Mouse (Mus musculus): ENCODE measurements around the gene Tmprss13.

The Tmprss13 gene

DNA sequence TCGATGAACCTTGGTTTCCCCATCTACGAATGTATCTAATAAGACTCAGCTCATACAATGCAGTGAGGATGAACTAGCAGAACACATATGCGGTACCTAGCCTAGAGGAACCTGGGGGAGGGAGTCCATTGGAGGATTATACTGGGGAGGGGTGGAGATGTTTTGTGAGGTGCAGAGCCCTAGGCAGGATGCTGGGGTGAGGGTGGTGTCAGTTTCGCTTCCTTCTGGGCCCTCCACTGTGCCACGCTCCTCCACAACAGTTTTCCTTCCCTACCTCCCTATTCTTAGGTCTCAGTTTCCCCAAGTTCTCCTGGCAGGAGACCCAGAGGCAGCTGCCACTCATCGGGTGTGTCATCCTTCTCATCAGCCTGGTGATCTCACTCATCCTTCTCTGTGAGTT lies 10.7 kb downstream of the Tmprss13 start:
- DNase-seq (ENCODE audit: low spot score in 2 of 2) = no peak

DNA sequence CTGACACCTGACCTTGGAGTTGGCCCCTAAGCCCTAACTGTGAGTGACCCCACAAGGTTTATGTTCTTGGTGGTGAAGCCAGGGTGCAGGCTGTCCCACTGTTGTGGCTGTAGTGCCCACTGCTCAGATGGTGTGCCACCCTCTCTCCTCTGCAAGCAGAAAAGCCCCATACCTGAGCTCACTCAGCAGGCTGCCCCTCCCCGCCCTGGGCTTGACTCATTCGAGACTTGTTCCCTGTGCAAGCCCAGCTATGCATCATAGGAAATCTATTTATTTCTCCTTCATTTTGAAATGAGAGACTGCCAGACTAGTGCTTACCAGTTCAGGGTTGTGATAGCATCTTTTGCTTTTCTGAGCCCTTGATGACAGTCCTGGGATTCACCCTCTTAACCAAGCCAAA lies 18.5 kb downstream of the Tmprss13 start:
- DNase-seq (ENCODE audit: low spot score in 2 of 2) = no peak

DNA sequence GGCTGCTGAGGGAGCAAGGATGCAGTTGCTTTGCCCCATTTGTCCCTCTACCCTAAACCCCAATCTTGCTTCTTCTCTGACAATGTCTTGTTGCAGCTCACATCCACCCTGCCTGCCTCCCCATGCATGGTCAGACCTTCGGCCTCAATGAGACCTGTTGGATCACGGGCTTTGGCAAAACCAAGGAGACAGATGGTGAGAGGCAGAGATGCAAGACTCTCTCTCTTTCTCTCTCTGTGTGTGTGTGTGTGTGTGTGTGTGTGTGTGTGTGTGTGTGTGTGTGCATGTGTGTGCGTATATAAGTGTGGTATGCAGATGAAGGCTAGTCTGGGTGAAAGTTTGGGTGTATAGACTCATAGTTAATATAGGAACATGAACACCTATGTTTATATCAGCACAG lies 24.2 kb downstream of the Tmprss13 start:
- no peak for DNase-seq (ENCODE audit: low spot score in 2 of 2)

DNA sequence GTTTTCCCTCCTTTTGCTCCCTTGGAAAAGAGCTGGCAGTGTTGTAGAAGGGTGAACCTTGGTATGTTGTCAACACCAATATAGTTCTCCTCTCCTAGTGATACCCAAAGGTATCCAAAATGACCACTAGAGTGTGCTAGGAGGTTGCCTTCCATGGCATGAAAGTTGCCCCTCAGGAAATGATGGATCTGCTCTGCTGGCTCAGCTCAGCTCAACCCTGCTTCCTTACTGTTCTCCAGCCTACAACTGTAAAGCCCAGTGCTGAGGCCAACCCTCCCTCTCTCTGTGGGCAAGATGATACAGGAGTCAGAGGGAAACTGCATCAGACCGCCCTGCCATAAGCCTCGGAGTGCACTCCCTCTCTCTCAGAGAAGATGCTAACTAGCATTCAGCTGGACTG lies 26.6 kb downstream of the Tmprss13 start:
- no peak for DNase-seq (ENCODE audit: low spot score in 2 of 2)

DNA sequence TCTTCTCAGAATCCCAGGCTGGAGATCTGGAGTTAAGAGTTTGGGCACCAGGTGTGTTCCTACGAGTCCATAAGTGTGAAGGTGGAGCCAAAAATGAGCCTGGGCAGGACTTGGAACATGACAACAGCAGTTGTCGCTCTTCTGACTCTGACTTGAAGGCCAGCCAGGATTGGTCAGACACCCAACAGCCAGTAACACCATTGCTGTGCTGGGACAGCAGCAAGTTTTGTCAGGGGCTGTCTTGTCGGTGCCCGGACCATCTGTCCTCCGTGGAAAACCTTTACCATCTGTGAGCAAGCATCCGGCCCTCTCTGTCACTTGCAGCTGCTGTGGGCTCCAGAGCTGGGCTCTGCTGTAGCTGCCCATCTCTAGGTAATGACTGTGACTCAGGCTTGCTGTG lies 27.4 kb downstream of the Tmprss13 start:
- no peak for DNase-seq (ENCODE audit: low spot score in 2 of 2)

DNA sequence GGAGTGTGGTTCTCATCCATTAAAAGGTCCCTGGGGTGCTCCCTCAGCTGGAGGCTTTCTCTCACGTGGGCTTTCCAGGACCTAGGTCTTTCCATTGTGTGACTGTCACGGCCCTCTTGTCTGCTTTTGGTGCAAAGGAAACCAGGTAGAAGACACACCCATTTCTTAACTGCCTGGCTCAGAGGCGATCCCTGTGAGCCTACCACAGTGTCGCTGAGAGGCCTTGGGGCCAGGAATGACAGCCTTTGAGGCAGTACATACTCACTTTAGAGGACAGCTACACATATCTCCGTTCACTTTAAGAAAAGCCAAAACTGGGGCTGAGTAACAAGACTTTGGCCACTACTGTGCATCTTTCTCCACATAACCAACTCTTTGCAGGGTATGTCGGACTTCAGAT lies 29.7 kb downstream of the Tmprss13 start:
- DNase-seq (ENCODE audit: low spot score in 2 of 2) = no peak

DNA sequence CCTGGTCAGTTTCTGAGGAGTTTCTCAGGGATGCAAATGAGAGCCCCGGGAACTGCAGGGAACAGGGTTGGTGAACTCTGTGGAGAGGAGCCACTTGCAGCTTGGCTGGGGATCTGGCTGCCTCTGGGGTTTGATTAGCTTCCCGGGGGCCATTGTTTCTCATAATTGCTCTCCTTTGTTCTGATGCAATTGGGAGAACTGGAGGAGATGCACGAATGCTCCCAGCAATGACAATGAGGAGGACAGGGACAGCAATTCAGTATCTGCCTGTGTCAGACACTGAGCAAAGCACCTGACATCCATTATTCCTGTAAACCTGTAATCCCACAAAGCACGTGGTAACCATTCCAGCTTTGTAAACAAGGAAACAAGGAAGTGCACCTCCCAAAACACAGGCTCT lies 30.3 kb downstream of the Tmprss13 start:
- no peak for DNase-seq (ENCODE audit: low spot score in 2 of 2)

DNA sequence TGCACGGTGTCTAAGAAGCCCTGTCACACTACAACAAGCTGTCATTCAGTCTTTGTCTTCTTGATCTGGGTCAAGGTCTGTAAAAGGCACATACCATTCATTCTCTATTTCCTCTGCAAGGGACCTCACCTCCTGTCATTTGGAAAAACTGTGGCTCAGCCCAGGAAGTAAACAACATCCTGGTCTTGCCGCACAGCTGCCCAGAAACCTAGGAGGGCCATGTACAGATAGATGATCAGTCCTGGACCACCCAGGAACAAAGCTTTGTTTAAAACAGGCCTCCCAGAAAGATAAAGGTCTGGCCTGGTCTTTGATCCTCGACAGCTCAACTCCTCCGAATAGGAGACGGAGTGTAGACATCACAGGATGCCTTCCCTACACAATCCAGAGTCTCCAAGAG lies 31.0 kb downstream of the Tmprss13 start:
- no peak for DNase-seq (ENCODE audit: low spot score in 2 of 2)

DNA sequence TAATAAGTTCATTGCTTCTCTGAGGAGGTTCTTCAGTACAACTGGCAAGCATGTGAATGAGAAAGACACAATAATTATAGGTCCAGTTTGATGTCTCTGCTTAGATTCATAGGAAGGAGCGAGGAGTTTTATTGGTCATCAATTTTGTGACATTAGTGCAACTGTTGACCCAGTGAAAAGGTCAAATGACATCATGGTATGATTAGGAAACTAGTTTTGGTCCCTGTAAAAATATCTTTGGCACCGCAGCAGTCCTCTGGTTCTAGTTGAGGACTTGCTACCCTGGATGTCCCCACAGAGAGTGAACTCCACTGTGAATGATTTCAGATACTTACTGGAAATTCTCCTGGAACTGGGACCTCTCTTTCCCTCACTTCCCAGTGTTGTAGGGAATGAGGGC lies 36.3 kb downstream of the Tmprss13 start:
- DNase-seq (ENCODE audit: low spot score in 2 of 2) = no peak

DNA sequence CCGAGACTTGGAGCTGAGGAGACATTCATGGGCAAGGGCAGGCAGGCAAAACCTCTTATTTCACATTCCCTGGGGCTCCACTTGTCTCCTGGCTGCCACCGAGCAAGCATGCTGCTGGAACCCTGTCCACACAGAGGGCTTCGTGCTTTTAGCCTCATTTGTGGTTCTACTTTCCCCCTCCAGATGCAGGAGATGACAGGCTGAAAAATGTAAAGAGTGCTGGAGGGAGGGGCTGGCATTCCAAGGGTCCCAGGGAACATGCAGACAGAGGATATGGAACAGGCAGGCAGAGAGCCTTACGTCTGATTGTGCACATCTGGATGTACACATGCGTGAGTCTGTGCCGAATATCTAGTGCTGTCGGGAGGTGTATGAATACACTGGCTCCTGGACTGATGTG lies 39.5 kb downstream of the Tmprss13 start:
- no peak for DNase-seq (ENCODE audit: low spot score in 2 of 2)

DNA sequence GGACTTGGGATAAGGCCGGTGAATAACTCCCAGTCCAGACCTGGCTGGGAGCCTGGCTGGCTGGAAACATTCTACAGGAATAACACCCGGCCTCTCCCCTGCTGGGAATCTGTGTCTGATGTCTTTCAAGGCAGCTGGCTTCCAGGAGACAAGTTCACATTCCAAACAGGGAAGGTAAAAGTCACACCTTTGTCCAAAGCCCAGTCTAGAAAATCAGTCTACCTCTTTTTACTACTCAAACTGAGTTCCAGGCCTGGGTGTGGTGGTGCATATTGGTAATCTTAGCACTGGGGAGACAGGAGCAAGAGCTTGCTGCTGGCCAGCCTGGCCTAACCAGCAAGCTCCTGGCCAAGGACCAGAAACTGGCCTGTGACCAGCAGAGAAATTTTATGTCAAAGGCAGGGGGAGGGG lies 43.2 kb downstream of the Tmprss13 start:
- DNase-seq (ENCODE audit: low spot score in 2 of 2) = no peak

DNA sequence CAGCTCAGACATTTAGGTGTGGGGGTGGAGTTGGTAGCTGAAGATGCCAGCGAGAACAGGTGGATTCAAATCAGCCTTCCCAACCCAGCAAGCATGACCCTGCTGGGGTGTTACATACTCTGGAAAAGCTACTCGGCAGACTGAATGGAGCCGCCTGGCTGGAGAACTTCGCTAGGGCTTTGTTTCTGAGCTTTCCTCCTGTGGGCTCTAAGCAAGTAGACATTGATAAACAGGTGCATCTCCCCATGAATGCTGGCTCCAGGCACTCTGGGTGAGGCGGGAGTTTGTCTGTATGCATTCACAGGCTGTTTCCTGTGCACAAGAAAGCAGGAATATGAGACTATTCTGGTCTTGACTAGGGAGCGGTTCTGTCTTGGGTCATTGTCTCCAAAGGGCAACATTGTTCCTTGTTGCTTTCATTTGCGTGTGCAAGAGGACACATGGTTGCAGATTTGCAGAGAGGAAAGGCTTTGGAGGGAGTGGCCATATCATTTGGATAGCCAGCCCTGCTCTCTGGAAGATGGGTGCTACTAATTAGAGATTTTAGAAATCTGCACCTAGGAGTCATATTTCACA lies 44.8 kb downstream of the Tmprss13 start:
- no peak for DNase-seq (ENCODE audit: low spot score in 2 of 2)

DNA sequence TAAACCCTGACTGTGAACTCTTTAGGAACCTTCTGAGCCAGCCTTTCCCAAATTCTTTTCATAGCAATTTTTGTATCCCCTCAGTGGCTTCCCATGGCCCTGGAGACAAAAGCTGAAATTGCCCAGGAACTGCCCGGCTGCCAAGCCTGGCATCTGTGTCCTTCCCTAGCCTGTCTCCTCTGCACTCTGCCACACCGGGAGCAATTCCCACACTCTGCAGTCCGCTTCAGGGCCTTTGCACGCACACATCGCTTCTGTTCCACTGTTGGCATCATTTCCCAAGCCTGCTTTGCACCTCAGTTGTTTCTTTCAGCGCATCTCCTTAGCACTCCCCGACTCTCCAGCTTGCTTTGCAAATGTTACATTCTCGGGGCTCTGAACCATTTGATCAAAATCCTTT lies 48.8 kb downstream of the Tmprss13 start:
- DNase-seq (ENCODE audit: low spot score in 2 of 2) = no peak

DNA sequence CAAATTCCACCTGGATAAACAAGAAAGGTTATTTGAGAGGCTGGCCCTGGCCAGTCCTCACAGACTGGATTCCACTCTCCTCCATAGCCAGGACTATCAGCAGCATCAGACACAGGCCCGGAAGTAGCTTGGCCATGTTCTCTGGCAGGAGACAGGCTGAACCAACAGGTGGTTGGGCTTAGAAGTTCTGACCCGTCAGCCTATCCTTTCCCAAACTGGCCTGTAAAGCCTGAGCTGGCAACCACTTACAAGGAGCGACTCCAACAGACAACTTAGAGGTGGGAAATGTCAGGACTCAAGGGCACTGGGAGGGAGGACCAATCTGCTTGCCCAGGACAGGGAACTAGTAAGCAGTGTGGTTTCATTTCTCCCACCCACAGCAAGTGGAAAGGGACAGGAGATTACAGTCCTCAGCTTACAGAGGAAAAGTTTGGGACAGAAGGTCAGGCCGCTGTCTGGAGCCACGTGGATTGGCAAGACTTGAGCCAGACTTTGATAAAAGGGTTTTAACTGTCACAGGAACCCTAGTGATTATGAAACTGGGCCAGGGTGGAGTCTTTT lies 49.5 kb downstream of the Tmprss13 start:
- no peak for DNase-seq (ENCODE audit: low spot score in 2 of 2)

DNA sequence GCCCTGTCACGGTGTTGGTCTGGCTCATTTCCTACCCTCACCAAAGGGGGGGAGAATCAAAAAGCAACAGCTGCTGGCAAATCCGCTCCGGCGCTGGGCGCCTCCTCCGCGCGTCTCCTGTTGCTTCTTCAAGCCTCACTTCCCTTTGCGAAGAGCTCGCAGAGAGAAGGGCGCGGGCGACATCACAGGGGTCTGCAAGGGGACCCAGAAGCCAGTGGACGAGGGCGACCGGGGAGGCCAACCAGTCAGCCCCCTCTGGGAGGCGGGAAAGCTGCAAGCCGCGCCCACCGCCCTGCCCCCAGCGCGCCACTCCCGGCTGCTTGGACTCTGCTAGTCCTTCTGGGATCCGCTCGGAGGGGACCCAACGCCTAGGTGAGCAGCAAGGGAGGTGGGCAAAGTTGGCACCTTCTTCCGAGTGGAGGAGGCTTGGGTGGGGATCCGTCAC lies 51.2 kb downstream of the Tmprss13 start, which contains the start of gene Fxyd6:
Gene Fxyd6 (plus strand): TSS at position 69 of the 445 bp plus-strand sequence.
- no peak for DNase-seq (ENCODE audit: low spot score in 2 of 2)

DNA sequence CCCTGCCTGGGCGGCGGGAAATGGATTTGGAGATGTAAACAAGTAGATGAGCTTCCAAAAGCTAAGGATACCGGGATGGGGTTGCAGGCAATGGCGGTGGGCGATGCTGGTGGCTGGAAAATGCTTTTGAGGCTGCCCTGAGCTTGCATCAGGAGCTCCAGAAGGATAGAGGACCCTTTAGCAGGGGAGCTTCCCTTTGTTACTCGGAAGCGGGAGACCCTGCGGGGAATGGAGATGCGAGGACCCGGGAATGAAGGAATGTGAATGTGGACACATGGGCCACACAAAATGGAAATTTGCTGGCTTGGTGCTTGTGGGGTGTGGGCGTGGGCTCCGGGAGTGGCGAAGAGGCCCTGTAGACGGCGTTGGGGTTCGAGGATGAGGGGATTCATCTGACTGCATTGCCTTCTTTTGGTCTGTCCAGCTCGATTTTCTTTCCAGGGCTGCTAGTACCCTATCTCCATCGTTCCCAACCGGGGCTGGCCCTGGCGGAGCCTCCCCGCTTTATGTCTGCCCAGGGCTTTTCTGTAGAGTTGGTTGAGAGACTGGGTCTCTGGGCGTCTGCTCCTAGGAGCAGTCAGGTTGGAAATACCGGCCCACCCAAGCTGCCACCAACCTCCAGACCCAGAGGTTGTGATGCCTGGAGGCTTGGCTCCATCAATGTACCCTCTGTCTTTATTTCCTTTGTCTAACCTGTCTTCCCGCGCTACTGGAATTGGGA lies 51.9 kb downstream of the Tmprss13 start:
- no peak for DNase-seq (ENCODE audit: low spot score in 2 of 2)

DNA sequence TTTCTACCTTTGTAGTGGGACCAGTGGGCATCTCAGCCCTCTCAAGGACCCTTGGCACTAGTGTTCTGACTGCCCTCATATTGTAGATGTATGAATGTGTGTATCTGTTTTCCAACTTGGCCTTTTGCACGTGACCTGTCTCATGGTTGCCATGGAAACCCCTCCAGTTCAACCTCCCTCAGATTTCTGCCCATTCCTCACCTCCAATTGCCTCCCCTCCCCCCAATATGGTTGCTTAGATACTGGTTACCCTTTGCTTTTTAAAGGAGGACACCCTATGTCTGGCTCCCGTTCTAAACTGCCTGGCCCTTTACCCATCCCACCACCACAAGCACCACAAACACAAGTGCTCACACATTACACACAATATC lies 52.4 kb downstream of the Tmprss13 start:
- DNase-seq (ENCODE audit: low spot score in 2 of 2) = no peak

DNA sequence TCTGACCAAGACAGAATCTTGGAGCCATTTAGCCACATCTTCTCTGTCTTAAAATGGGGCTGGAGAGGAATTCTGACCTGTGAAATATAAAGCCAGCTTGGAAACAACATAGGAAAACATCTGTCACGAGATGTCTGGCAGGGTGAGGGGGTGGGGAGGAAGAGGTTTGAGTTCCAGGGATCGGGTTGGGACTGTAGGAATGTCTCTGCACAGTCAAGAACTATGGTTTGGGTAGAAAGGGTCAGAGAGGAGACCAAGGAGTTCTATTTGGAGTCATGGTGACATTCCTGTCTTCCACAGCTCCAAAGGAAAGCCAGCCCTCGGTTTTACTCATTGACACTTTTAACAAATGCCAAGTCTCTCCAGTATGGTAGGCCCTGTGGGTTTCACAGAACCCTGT lies 55.0 kb downstream of the Tmprss13 start:
- DNase-seq (ENCODE audit: low spot score in 2 of 2) = no peak

DNA sequence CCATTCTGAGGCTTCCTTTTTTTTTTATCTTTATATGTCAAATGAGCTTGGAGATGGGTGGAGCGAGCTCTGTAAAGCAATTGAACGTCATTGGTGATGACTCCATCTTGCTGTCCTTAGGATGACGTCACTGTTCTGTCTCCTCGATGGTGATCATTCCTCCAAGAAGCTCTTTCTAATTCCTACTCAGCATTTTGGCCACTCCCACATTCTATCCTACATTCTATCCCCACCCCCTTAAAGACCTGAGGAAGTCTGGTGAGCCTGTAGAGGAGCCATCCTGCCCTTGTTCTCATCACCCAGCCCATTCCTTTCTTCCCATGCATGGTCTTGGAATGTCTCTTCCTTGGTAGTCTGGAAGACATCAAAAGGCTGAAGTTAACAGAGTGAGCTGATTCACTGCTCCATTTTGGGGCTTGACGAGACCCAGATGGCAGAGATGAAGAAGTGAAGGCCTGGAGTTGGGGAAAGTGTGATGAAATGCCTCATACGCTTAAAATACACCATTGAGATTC lies 56.1 kb downstream of the Tmprss13 start:
- no peak for DNase-seq (ENCODE audit: low spot score in 2 of 2)

DNA sequence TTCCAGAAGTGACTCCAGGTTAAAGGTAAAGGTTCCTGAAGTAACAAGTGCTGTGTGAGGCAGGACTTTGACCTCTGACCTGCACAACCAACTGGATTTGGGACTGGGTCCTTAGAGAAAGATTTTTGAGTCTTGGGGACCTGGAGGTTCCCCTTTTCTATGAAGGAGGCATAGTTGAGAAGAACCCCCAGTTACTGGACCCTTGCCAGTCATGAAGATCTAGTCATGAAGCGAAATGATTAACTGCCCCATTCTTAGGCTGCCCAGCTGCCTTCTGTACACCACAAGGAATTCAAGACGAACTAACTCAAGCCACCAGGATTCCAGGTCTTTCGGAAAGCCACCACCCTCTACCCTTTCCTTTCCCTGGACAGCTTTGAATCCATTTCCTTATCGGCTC lies 57.5 kb downstream of the Tmprss13 start:
- no peak for DNase-seq (ENCODE audit: low spot score in 2 of 2)

DNA sequence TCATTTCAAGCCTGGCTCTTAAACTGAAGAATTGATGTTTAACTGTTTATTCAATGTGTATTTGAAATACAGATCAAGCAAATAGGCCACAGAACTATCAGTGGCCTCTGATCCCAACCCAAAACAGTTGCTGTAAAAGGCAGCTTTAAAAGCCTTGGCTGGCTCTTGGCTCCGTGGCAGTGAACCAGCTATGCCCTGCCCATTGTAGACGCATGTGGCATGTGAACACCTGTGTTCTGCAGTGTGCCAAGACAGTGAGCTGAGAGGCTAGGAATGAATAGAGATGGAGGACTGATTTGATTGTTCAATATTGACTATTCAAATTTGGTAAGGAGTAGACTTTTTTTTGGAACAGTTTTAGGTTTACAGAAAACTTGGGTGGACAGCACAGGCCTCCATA lies 58.0 kb downstream of the Tmprss13 start:
- DNase-seq (ENCODE audit: low spot score in 2 of 2) = no peak

DNA sequence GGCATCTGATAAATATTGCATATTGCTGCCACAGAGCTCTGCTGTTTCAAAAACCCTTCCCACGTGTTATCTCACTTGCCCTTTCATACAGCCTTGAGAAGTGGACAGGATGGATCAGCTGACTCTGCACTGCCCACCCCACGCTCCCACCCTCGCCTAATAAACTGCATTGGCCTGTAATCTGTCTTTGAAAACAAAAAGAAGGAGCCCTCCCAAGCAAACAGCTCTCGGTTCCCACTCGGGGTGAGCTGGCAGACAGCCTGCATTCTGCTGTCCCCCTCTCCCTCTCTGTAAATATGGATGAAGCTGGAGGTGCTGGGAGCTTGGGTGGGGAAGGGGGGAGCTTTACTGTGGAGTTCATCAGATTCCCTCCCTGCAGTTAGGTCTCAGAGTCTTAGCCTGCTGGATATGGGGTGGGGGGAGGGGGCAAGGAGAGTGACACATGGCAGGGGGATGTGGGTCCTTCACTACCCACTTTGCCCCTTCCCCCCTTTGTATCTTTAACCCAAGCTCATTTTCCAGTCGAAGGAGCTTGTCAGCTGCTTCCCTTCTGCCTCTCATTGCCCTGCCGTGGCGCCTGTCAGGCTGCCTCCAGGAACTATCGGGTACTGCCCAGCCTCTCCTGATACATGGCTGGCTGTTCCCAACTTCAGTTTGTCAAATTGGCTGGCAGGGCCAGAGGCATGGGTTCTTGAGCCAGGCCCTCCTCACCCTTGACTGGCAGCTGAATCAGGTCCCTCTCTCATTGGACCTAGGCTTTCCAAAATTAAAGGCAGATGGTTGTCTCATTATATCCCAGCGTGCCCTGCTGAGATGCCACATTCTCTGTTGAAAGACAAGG lies 61.7 kb downstream of the Tmprss13 start:
- DNase-seq (ENCODE audit: low spot score in 2 of 2) = no peak
